ENCODE assay signal across 8 mouse cellular contexts in the genomic region with DNA sequence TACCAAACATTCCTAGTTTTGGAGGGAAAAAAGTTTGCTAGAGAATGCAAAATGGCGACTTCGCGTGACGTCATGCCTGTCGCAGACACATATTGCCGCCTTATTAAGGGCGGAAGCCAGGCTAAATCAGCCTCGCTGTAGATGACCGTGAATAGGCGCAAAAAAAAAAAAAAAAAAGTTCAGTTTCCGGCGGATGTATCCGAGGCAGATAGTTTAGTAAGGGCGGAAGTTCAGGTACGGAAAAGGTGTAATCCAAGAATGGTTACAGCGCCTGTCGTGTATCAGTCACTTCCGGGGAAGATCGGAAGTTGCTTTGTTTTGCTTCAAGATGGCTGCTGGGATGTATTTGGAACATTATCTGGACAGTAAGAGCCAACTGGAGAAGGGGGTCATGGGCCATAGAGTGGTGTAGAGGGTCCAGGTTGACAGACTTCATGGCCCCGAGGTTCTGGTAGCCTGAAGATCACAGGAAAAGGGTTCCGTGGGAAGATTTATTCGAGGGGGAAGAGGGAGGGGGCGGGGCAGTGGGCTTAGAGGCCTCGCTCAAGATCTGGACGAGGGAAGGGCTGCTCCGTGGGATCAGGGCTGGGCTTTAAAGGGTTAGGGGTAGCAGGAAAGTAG. TPM values are rescaled to one million over a fixed set of nuclear protein-coding genes. Genes with fewer than 3 reads are reported as not detected.
A peak's percentile ranks its signal among the peaks of the same experiment; 100 is the strongest.
DNase-seq lines count a peak whose midpoint lies in the region; ATAC-seq lines count a peak whose summit lies in the region.

A gene (plus strand): TSS at position 228 of the 621 bp plus-strand sequence.

- H3K4me1 ChIP-seq in hindbrain, embryonic 14.5 days (replicated peaks; ENCODE audit: control insufficient read depth, insufficient read depth, low read length): peaks cover 10% of the 10 kb centered on the region; the same call in 1 of the 2 replicates

- peak within 1 kb of the TSS; percentile 79 for H3K27ac ChIP-seq in hindbrain, embryonic 14.5 days

- H3K27me3 ChIP-seq in hindbrain, embryonic 14.5 days (ENCODE audit: control insufficient read depth, insufficient read depth, low read length): no peaks in the 10 kb centered on the region

- peaks cover 47% of the 10 kb centered on the region for H3K36me3 ChIP-seq in hindbrain, embryonic 14.5 days (replicated peaks; ENCODE audit: control insufficient read depth, insufficient read depth)

- peak within 1 kb of the TSS; percentile 78 for H3K9ac ChIP-seq in hindbrain, embryonic 14.5 days

- H3K9me3 ChIP-seq in hindbrain, embryonic 14.5 days (ENCODE audit: control insufficient read depth, low read length): no peaks in the 10 kb centered on the region

- H3K4me3 ChIP-seq in hindbrain, embryonic 14.5 days (replicated peaks; ENCODE audit: low read length): peak within 1 kb of the TSS; percentile 69

- ATAC-seq in hindbrain, embryonic 14.5 days (ENCODE audit: low FRiP score): peak; percentile 96

- WGBS in hindbrain, embryonic 14.5 days: under 1% methylated on average over 26 of the region's 26 CpGs

- peak within 1 kb of the TSS; percentile 85 for H3K4me2 ChIP-seq in hindbrain, embryonic 14.5 days (replicated peaks)

- DNase-seq in R1 (ENCODE audit: low read depth, low spot score): peak; percentile 100
- peak; percentile 88 to 94 for DNase-seq in cerebellum, postnatal 25 days
- peak; percentile 69 to 77 for DNase-seq in frontal cortex, postnatal 25 days (ENCODE audit: low spot score in 2 of 2)
- peak; percentile 98 for DNase-seq in hindbrain, embryonic 14.5 days (ENCODE audit: low spot score)
- DNase-seq in layer of hippocampus, postnatal 36 days: peak; percentile 83 to 87
- peak; percentile 98 for DNase-seq in lung, postnatal 36 days
- DNase-seq in retina, postnatal 1 day: peak; percentile 99
- peak; percentile 67 to 87 for DNase-seq in urinary bladder, adult 18-20 months (ENCODE audit: low spot score in 2 of 2)

RNA-seq across cellular contexts. Expression of the gene that starts here (rescaled TPM):
- polyA plus RNA-seq in hindbrain, embryonic 14.5 days (2014; fragmentation: Nextera tagmentation; extraction: Ambion mirVana): 112 and 113 TPM in 2 replicates
- 10 to 100 TPM; 56.9 to 65.7 TPM for total RNA-seq in layer of hippocampus, postnatal 36 days (2021)

Comparison
In these comparisons a context has a peak if more than half of its experiments do, and no peak if none do; other contexts are left out.
1. Peak in every context shown above with its lines: DNase-seq, ATAC-seq, H3K4me3 ChIP-seq and H3K27ac ChIP-seq.